Mouse (Mus musculus) neutrophil, adult 65 days (primary cell): ENCODE data around the gene Krt76. TPM values are rescaled to one million over a fixed set of nuclear protein-coding genes. Genes with fewer than 3 reads are reported as not detected.

Experiments used
- total RNA-seq: library from RNA; stranded (reverse); gene quantifications from 2 replicates; pipeline ENCODE4 v1.2.4, GENCODE M21; 2023

Krt76 gene
- not detected in 2 replicates for total RNA-seq

DNA sequence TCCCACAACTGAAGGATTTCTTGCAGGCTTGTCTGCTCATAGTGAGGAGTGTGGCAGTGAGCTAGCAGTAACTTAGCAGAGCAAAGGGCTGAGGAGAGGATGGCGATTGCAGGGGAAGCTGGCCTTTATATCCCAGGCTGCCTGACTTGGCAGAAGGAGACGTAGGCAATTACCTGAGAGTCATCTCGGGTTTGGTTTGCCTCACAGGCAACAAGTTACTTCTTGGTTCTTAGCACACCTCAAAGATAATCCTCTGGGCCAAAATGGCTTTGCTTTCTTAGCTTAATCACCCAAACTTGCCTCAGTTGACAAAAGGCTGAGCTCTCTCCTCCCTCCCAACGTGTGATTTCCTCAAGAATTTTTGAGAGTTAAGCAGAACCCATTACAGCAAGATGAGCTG lies at the start of gene Krt76:
Krt76 (minus strand) TSS at position 101 of the 400 bp plus-strand sequence.

DNA sequence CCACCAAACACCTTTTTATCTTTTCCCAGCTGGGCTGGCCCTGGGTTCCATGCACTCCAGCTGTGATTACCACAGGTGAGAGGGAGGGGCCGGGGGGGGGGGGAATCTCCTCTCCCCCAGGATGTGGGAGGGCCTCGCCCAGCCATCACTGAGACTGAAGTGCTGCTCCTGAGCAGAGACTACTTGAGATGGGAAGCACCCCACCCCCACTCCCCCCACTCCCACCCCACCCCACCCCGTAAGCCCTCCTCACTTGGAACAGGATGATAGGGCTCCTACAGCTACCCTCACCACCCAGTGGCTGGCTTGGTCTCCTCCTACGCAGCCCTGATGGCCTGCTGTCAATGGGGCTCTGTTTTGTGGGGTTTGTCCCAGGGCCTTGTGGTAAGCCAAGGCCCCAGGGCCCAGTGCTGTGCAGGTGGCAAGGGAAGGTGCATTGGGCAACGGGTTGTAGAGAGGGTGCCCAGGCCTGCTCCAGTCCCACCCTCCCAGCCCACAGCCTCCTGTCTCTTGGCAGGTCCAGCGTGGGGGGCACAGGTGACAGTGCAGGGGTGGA lies 47.6 kb upstream of the Krt76 start, which contains the start of gene Krt79:
Krt79 (minus strand) TSS at position 51 of the 556 bp plus-strand sequence.

DNA sequence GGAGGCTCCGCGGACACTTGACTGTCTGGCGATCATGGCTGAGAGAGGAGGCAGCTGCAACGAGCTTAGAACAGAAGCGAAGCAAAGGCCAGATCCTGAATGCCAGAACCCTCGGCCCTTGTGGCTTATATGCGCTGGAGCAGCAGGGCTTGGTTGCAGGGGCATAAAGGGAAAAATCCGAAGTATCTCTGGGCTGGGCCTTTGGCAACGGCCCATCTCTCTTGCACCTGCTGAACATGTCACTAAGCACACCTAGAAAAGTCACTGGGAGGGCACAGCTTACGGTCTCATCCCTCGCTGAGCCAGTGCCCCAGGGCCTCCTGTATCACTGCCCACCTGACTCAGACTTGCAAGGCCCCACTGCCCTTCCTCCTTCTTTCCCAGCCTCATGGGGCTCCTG lies 31.9 kb upstream of the Krt76 start, which contains the start of gene Krt4:
Krt4 (minus strand) TSS at position 101 of the 400 bp plus-strand sequence.

DNA sequence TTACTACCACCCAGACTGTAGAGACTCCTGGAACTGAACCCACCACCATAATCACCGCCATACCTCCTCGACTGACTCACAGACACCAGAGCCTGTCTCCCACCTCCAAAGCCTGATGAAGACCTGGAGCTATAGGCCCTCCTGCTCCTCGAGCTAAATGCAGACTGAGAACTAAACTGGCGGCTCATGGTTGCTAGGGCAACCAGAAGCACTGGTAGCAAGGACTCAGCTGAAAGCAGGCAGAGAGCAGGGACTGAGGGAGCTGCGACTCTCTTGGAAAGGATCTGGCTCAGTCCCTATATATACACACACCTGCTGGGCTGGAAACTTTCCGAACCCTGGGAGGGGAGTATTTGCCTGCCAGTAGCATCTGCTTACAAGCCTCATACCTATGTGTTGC lies 23.3 kb downstream of the Krt76 start, which contains the start of gene Krt77:
Krt77 (minus strand) TSS at position 275 of the 400 bp plus-strand sequence.

DNA sequence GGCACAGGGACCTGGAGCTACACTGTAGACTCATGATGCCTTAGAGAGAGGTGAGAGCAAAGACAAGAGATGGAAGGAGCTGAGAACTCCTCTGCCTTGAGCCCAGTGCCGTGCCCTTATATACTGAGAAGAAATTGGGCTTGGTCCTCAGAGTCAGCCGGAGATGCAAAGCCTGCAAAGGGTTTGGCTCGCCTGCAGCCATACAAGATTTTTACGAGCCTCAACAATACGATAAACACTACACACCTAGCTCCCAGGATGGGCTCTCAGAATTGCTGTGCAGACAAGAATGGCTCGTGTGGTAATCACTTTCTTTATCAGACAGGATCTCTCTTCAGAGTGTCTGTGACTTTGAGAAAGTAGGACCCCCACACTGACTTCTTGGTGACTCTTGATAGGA lies 42.0 kb downstream of the Krt76 start, which contains the start of gene Krt1:
Krt1 (minus strand) TSS at position 101 of the 400 bp plus-strand sequence.

Other genes starting within 250 kb of the Krt76 start
- not detected in 2 replicates for gene Gm5478, start 245.5 kb downstream of the Krt76 start, total RNA-seq
- not detected in 2 replicates for gene Krt6b, start 212.6 kb downstream of the Krt76 start, total RNA-seq
- not detected in 2 replicates for gene Krt6a, start 198.6 kb downstream of the Krt76 start, total RNA-seq
- gene Krt5, start 180.0 kb downstream of the Krt76 start, total RNA-seq, result not detected in 2 replicates
- gene Krt71, start 149.8 kb downstream of the Krt76 start, total RNA-seq, result not detected in 2 replicates
- gene Krt72, start 106.5 kb downstream of the Krt76 start, total RNA-seq, result not detected in 2 replicates
- gene Krt73, start 90.6 kb downstream of the Krt76 start, total RNA-seq, result not detected in 2 replicates
- not detected in 2 replicates for gene Krt2, start 74.8 kb downstream of the Krt76 start, total RNA-seq
- gene Krt1, start 42.1 kb downstream of the Krt76 start, total RNA-seq, result not detected in 2 replicates
- gene Krt77, start 23.2 kb downstream of the Krt76 start, total RNA-seq, result not detected in 2 replicates
- gene Krt4, start 31.8 kb upstream of the Krt76 start, total RNA-seq, result not detected in 2 replicates
- gene Krt79, start 47.4 kb upstream of the Krt76 start, total RNA-seq, result not detected in 2 replicates
- gene Krt78, start 61.4 kb upstream of the Krt76 start, total RNA-seq, result not detected in 2 replicates
- not detected in 2 replicates for gene Krt8, start 111.6 kb upstream of the Krt76 start, total RNA-seq
- gene Krt18, start 135.3 kb upstream of the Krt76 start, total RNA-seq, result 0.27 and 0.54 TPM in 2 replicates
- gene Eif4b, start 180.9 kb upstream of the Krt76 start, total RNA-seq, result 102 and 140 TPM in 2 replicates
- 0.98 and 4.1 TPM in 2 replicates for gene Tns2, start 207.5 kb upstream of the Krt76 start, total RNA-seq
- 30.6 and 44.9 TPM in 2 replicates for gene Spryd3, start 243.3 kb upstream of the Krt76 start, total RNA-seq